Mouse (Mus musculus) testis, adult 2 months (tissue): Measurements from ENCODE around the gene Lad1. TPM values are rescaled to one million over a fixed set of nuclear protein-coding genes. Genes with fewer than 3 reads are reported as not detected.

ENCODE experiments used
- H3K27ac ChIP-seq: fragments of 200-500 bp; 2 replicates; pipeline ENCODE4 v1.5.1; 2012; ENCODE audit warnings: low read depth, low read length; ENCODE audit not compliant: control insufficient read depth, insufficient read depth
- H3K27me3 ChIP-seq: fragments of 200-500 bp; 2 replicates; pipeline ENCODE4 v1.6.1; 2012; ENCODE audit warnings: mild to moderate bottlenecking, low read length, moderate library complexity; ENCODE audit not compliant: control insufficient read depth, insufficient read depth
- H3K36me3 ChIP-seq: fragments of 200-500 bp; 2 replicates; pipeline ENCODE4 v1.6.1; 2012; ENCODE audit warnings: mild to moderate bottlenecking, low read length; ENCODE audit not compliant: control insufficient read depth, insufficient read depth
- H3K4me1 ChIP-seq: fragments of 200-500 bp; 2 replicates; pipeline ENCODE4 v1.6.1; 2012; ENCODE audit warnings: low read length; ENCODE audit not compliant: control insufficient read depth, insufficient read depth
- H3K4me3 ChIP-seq: fragments of 200-500 bp; 2 replicates; pipeline ENCODE4 v1.5.1; 2012; ENCODE audit warnings: low read depth, mild to moderate bottlenecking, low read length, moderate library complexity, mixed read lengths; ENCODE audit not compliant: control insufficient read depth
- CTCF ChIP-seq: fragments of 200-500 bp; IDR thresholded peaks from 2 replicates; pipeline ENCODE4 v1.5.1; 2012; ENCODE audit warnings: low read depth, mild to moderate bottlenecking, inconsistent platforms, low read length, moderate library complexity; ENCODE audit not compliant: control insufficient read depth, insufficient read depth, insufficient replicate concordance
- POLR2A ChIP-seq: fragments of 200-500 bp; IDR thresholded peaks from 2 replicates; pipeline ENCODE4 v1.6.1; 2012; ENCODE audit warnings: low read depth, mild to moderate bottlenecking, inconsistent platforms, low read length, moderate library complexity; ENCODE audit not compliant: control insufficient read depth
- polyA plus RNA-seq: library from polyadenylated mRNA; depleted of rRNA; stranded (reverse); fragments of >200 nt; gene quantifications from 2 replicates; pipeline ENCODE4 v1.2.3, GENCODE M21; 2012; rRNA removed

Gene Lad1
- polyA plus RNA-seq, 1 experiment: 0.15 TPM

GRCm38 (mm10) chr1:135864830-135865229 is 46.4 kb downstream of the Lad1 start:
- Histone ChIP-seq H3K27ac (no peak overlapping the region), H3K4me1 (no peaks in the 10 kb centered on the region), H3K27me3 (no peaks in the 10 kb centered on the region), H3K36me3 (no peaks in the 10 kb centered on the region), H3K4me3 (no peak overlapping the region)
- TF ChIP-seq POLR2A (no peak), CTCF (no peak)

- Histone ChIP-seq H3K4me3 (no peak overlapping the region), H3K27me3 (no peaks in the 10 kb centered on the region), H3K27ac (no peak overlapping the region), H3K4me1 (no peaks in the 10 kb centered on the region), H3K36me3 (no peaks in the 10 kb centered on the region)
- peak; percentile 93; the same call in 1 of the 2 replicates for TF ChIP-seq CTCF
- no peak for TF ChIP-seq POLR2A
Measured at GRCm38 (mm10) chr1:135865518-135866194, 47.3 kb downstream of the Lad1 start.

- TF ChIP-seq CTCF (no peak), POLR2A (no peak)
- no peaks in the 10 kb centered on the region for H3K27me3 ChIP-seq
- no peak overlapping the region for H3K4me3 ChIP-seq
- H3K27ac ChIP-seq: no peak overlapping the region
- H3K36me3 ChIP-seq: no peaks in the 10 kb centered on the region
- no peaks in the 10 kb centered on the region for H3K4me1 ChIP-seq
Measured at GRCm38 (mm10) chr1:135868570-135868969, 50.2 kb downstream of the Lad1 start.

- no peaks in the 10 kb centered on the region for H3K36me3 ChIP-seq
- no peak overlapping the region for H3K27ac ChIP-seq
- TF ChIP-seq POLR2A (no peak), CTCF (no peak)
Measured at GRCm38 (mm10) chr1:135872991-135873390, 54.6 kb downstream of the Lad1 start.

GRCm38 (mm10) chr1:135877248-135877647 is 58.9 kb downstream of the Lad1 start:
- H3K4me3 ChIP-seq: no peak overlapping the region
- H3K27me3 ChIP-seq: no peaks in the 10 kb centered on the region
- no peak overlapping the region for H3K27ac ChIP-seq
- no peaks in the 10 kb centered on the region for H3K4me1 ChIP-seq
- H3K36me3 ChIP-seq: no peaks in the 10 kb centered on the region
- no peak for TF ChIP-seq CTCF
- no peak for TF ChIP-seq POLR2A

More at GRCm38 (mm10) chr1:135872991-135873390, 54.6 kb downstream of the Lad1 start:
- no peaks in the 10 kb centered on the region for H3K4me1 ChIP-seq
- no peak overlapping the region for H3K4me3 ChIP-seq
- H3K27me3 ChIP-seq: no peaks in the 10 kb centered on the region

GRCm38 (mm10) chr1:135882385-135883109 is 64.1 kb downstream of the Lad1 start:
- no peak overlapping the region for H3K4me3 ChIP-seq
- no peaks in the 10 kb centered on the region for H3K27me3 ChIP-seq
- peaks cover 3% of the 10 kb centered on the region; the same call in 1 of the 2 replicates for H3K4me1 ChIP-seq
- no peaks in the 10 kb centered on the region for H3K36me3 ChIP-seq
- TF ChIP-seq CTCF (peak; percentile 74; the same call in 1 of the 2 replicates), POLR2A (no peak)
- no peak overlapping the region for H3K27ac ChIP-seq

Other genes with a start within 250 kb of the Lad1 start
- 2.0 and 2.2 TPM in 2 replicates for gene Nav1, start 211.3 kb upstream of the Lad1 start, polyA plus RNA-seq
- gene Csrp1, start 98.5 kb upstream of the Lad1 start, polyA plus RNA-seq: 28.9 and 54.8 TPM in 2 replicates
- gene Phlda3, start 52.5 kb upstream of the Lad1 start, polyA plus RNA-seq: 3.2 and 5.4 TPM in 2 replicates
- gene Tnni1, start 39.2 kb upstream of the Lad1 start, polyA plus RNA-seq: 0.79 and 0.99 TPM in 2 replicates
- gene Tnnt2, start 17.8 kb downstream of the Lad1 start, polyA plus RNA-seq: 2.2 and 2.3 TPM in 2 replicates
- gene Pkp1, start 100.6 kb downstream of the Lad1 start, polyA plus RNA-seq: 5.7 and 6.5 TPM in 2 replicates
- gene Igfn1, start 187.7 kb downstream of the Lad1 start, polyA plus RNA-seq: 0.79 TPM in 2 replicates
- gene Tmem9, start 189.6 kb downstream of the Lad1 start, polyA plus RNA-seq: 22.5 and 22.6 TPM in 2 replicates
- gene Ascl5, start 232.2 kb downstream of the Lad1 start, polyA plus RNA-seq: not detected in 2 replicates
- 16.5 and 19.4 TPM in 2 replicates for gene Cacna1s, start 234.2 kb downstream of the Lad1 start, polyA plus RNA-seq